Mouse (Mus musculus): ENCODE data around the gene Sox5.
A peak's percentile ranks its signal among the peaks of the same experiment; 100 is the strongest.

The Sox5 gene

DNA sequence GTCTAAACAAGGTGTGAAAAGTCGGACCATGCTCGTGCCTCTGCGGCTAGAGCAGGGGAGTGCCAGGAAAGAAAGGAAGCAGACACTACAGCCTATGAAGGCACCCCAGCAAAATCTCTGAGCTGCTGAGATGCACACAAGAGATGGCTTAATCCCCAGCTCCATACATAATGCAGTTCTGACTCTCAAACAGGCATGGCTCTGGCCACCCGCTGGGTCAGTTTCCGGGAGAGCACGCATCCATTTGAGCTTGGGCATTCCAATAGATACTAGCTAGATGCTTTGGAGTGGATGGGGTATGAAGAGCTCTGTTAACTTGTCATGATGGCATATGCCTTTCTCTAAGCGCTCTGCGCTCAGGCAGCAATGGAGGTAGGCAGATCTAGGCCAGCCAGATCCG, 132.9 kb downstream of the Sox5 start:
- no peak for DNase-seq

DNA sequence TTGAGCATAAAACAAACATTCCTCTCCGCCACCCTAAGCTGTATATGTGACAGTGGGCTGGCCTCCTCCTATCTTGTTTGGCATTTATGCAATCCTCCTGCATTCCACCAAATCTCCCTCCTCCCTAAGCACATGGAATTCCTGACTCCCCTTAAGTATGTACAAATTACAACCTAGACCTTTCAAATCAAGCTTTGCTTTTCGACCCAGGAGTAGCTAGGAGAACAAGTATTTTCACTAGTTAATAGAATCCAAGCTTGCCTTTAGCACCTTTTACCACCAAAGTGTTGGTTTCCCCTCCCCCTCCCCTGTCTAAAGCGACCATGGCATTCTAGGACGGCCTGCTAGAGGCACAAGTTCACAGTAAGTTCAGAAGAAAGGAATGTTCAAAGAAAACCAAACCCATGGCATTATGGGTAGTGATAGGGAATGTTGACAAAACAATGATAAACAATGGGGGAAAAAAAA, 133.6 kb downstream of the Sox5 start:
- DNase-seq, result no peak

DNA sequence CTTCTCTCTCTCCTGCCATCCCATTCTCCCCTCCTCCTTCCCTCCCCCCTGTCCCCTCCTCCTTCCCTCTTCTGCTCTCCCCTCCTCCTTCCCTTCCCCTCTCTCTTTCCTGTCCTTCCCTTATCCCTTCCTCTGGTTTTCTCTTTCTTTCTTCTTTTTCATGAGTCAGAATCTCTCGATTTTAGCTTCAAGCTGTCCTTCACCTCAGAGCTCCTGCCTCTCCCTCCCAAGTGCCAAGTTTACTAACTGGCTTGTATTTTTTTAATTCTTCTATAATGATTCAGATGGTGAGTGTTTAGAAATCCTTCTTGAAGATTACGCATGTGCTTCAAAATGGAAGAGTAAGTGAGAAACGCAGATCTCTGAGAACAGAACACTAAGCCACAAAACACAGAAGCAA, 135.4 kb downstream of the Sox5 start:
- no peak for DNase-seq

DNA sequence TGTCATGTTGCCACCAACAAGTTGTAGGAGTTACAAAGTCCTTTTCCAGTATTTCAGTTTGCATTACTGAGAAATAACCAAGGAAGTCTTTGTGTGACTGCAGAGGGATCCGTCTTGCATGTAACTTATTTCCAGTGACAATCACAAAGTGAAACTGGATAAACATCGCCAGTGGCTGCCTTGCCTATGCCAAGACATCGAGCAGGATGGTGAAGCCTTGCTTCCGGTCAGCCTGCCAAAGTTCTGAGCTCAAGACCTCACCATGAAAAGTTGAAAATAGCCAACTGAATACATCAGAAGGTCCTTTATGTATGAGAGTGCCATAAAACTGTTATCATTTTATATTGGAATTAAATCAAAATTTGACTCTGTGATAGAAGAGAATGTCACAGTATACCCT, 136.0 kb downstream of the Sox5 start:
- no peak for DNase-seq

DNA sequence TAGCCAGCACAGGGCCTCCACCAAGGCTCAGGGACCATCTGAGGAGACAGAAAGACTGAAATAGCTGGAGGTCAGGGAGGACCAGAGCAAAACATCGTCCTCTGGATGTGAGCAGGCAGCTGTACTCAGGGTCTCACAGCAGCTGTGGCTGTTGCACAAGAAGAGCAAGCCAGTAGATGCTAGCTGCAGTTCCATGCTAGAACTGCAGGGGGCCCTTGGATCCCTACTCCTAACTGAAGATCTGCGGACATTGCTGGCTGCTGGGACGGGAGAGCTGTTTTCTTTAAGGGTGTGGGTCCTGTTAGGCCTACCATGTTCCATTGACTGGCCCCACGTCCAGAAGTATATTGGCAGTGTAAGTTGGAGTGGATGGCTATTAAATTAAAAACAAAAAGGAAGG, 137.1 kb downstream of the Sox5 start:
- DNase-seq, result peak; percentile 5 to 11

DNA sequence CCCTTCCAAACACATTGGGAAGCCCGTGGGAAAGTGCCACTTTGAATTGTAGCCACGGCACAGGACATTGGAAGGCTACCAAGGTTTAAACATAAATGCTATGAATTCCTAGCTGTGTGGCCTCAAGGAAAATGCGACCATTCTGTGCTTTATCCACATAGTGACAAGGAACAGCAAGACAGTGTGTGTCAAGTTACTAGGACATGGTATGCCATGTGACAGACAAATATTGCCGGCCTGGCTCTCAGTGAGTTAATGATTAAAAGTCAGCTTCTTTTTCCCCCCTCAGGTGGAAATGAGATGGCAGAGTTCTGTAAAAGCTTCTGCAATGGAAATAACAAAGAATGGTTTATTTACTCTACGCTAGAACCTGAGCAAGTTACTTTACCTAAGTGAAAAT, 138.2 kb downstream of the Sox5 start:
- no peak for DNase-seq

DNA sequence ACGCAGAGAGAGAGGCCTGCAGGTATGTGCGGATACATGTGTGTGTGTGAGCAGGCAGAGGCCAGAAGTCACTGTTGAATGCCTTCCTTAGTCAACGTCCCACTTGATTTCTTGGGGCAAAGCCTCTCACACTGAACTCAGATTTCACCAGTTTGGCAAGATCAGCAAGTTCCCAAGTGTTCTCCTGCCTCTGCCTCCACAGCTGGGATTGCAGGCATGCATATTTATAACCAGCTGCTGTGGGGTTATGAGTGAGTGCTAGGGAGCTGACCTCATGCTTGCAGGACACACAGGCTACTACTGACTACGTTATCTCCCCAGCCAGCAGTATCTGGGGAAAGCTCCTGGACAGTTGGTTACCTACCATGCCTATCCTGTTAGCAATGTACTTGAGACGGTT, 139.9 kb downstream of the Sox5 start:
- DNase-seq, result no peak

DNA sequence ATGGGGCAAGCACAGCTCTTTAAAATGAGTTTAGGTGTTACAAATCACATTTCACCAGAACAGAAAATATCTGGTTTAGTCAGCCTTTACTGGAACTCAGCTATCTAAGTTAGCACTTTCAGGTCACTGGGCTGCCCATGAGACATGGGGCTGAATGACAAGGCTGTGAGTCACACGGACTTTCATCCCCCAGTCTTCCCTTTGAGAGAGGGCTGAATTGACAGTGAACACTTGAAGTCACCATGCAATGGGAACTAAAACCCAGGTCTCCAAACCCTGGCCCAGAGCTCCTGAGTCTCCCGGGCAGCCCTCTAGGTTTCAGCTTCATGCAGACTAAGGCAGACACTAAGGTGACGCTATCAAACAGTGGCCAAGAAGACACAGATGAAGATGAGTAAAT, 141.2 kb downstream of the Sox5 start:
- no peak for DNase-seq

DNA sequence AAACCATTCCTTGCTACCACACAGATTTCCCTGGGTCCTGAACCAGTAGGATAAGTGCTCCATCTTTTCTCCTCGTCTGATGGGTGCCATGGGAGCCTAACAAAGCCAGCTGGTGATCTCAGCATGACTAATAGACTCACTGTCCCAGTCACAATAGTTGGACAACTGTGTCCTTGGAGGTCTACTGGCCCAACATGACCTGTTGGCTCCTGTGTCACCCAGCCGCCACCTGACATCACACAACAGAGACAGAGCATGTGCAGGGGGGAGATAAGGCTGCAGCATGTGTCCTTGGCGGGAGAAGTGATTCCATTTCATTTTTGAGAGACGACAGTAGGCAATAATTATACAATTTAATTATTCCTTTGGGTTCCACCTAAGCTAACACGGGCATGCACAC, 143.2 kb downstream of the Sox5 start:
- no peak for DNase-seq

DNA sequence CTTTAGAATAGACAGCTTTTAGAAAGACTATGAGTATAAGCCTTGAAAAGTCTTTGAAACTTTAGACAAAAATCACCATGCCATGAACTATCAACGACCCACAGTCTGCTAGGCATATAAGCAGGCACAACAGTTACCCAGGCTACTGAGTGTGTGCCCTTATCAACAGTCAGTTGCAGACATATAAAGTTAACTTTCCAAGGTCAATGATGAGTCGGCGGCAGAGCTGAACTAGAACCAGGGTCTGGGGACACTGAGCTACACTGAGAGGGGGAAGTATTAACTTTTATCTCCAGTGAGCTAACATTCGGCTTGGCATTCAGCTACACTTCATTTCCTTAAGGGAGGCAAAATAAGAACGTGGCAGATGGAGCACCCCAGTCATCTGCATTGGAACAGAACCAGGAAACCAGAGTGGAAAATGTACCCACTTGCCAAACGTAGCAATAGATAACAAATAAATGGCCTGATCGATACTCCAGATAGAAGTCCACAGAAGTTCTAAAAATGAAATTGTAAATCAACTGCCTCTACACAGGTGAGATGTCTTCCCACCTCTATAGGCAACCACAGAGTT, 154.2 kb downstream of the Sox5 start:
- DNase-seq, result no peak

DNA sequence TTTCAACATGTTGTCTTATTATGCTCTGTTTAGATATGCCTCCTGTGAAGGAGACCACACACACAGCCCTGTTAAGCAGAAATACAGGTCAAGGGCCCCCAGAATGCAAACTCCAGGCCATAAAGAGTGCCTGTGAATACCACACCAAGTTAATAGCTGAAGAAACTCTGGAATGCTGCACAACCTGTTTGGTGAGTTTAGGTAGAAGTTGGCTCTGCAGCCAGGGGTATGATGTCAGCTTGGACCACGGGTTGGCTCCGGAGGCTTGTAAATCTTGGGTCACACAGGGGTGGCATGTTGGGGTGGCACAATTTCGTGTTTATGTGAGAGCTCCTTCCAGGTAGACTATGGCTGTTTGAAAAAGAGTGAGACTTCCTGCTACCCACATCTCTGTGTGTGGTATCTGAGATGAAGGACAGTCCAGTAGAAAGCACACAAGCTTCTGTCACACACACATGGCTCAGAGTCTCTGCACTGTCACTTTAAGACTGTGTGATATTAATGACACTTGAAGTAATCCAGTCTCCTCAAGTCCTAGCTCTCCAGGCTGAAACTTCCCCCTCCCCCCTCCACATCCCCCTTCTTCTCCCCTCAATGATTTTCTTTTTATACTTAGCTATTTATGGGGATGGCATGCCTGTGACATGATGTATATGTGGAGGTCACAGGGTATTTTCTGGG, 160.5 kb downstream of the Sox5 start:
- no peak for DNase-seq

DNA sequence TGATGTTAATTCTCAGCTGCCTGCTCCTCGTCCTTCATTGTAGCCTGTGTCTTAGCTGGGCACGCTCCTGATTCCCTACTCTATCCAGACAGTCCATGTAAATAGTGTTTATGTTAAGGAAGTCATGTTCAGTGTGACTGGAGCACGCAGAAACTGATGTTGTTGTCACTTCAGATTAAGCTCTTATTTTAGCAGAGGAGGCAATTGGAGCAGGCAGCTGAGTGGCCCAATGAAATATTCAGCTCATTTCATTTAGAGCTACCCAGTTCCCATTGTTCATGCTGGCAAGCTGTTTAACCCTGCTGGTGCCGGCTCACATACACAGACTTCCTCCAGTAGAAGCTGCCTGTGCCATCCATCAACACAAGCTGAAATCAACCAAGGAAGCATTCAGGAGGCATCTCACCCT, 170.4 kb downstream of the Sox5 start:
- no peak for DNase-seq

DNA sequence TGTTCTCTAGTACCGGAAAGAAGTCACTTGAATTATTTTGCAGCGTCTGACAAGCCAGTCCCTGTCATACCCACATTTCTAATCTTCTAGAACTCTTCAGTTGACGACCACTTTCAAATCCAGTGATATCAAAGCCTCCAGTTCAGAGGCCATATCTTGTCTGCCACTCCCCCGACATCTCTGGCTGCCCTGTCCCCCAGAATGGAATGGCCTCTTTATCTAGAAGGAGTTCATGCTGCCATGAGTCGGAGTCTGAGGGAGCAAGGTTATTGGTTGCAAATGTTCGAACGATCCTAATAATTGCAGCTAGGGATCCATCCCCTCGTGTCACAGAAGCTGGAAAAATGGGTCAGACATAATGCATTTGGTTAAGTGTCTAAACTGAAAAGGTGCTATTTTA, 170.9 kb downstream of the Sox5 start:
- DNase-seq, result no peak

DNA sequence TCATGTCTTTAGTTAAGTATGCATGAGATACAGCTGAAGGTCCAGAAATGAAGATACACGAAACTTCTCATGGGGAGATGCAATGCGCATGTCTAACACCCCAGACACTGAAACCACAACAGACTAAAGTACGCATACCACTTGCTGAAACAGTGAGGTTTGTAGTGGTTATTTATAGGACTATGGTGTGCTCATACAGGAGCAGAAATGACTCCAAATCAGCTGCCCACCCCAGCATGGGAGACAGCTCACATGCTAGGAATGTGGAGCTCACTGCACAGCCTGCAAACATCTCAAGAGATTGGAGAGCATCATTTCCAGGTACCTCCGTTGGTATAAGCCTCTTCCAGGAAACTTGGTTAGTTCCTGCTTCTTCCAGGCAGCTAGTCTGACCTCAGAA, 178.9 kb downstream of the Sox5 start:
- DNase-seq, result no peak

DNA sequence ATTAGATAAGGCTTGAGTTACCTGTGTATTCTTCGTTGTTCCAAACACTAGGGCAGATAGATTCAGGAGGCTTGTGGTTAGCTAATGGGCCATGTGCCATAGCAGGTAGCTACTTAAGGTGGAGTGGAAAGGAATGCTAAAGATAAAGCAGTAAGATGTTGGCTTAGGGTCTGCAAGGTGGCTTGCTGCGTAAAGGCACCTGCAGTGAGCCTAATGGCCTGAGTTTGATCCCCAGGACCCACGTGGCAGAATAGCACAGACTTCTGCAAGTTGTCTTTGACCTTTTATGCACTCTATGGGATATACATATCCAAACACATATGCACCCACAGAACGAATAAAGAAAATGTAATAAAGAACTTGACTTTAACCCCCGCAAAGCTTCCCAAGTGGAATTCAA, 181.4 kb downstream of the Sox5 start:
- no peak for DNase-seq

DNA sequence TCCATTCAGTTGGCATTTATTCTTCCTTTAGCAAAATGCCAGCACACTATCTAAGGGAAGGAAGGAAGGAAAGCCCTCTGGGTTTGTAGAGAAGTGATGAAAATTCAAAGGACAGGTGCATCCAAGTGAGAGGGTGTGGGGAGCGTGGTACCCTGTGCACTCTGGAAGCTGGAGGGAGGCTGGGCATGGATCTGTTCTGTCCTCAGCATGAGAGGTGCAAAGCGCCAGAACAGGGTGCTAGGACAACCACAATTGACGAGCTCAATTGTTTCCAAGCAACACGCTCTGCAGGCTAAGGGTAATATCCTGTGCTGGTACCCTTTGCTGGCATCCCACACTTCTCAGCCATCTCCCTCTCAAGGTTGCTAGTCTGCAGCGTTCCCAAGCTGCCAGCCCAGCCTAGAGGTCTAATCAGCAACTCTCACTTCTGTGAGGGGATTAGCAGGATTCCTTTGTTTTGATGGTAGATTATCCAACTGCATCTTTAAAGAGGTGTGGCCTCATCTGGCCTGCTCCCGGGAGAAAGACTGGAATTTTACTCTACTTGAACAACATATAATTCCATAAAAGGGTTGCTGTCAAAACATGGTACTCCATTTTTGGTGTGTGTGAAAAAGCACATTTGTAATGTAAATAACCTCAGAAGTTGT, 183.3 kb downstream of the Sox5 start:
- DNase-seq, result no peak

DNA sequence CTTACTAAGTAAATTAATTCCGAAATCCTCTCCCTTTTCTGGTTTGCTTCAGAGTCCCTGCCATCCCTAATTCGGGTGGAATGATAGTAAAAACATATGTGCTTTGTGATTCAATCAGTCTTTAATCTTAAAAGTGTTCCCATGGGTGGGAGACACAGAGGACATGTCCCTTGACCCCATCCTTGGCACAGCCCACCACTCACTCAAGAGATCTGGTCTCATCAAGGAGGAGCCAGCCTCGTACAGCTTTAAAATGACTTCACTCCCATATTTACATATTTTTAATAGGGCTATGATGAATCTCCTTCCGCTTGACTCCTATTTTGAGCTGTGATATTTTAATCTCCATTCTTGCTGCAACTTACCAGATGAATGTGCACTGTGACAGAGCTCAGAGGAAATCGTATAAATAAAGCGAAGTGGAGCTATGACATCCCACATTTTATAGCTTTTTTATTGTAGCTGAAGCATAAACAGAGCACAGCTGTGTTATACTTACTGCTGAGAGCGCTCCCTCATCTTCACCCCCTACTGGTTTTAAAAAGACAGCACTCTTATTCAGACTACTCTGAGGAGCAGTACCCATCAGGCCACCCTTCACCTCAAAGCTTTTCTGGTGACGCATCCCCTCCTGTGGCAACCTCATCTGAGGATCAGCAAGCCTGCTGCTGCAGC, 185.1 kb downstream of the Sox5 start:
- no peak for DNase-seq

DNA sequence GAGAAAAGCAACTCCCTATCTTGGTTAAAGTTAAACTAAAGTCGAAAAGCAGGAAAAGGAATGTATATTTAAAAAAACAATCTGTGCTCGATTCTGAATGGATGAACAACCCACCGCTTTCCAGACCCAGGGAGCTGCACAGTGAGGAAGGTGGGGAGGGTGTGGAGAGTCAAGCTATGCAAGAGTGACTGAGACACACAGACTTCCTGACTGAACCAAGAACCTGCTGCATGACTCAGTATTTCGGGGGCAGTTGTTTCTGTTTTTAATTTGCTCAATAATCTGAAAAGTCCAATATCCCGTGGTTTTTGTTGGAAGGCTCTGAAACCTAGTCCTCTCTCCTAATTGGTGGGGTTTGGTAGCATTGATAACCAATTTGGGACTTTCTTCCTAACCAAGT, 196.9 kb downstream of the Sox5 start:
- no peak for DNase-seq

DNA sequence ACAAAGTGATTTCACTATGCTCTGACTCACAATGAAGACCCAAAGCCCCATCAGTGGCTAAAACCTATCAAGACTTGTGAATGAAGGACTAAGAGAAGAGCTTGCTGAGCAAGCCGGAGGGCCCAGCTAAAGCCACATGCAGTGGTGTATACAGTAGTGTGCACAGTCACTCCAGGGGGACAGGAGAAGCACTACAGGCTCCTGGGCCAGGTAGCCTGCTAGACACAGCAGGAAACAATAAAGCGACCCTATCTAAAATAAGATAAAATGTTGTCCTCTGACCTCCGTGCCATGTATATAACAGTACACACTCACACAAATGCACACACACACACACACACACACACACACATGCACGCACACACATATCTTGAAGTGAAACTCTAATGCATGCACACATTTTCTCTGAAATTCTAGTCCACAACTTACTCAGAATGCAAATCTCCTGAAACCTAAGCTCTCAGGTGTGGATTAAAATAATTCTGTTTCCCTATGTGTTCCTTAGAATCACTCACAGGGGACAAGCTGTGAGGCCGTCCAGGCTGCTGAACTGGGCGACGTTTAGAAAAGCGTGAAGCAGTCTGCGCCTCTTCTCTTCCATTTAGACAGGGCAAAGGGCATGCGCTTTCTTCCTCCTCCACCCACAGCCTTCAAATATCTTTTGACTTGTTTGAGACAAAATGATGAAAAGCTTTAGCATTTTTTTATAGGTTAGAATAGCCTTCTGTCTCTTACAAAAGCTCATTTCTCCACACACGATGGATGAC, 197.5 kb downstream of the Sox5 start:
- no peak for DNase-seq

DNA sequence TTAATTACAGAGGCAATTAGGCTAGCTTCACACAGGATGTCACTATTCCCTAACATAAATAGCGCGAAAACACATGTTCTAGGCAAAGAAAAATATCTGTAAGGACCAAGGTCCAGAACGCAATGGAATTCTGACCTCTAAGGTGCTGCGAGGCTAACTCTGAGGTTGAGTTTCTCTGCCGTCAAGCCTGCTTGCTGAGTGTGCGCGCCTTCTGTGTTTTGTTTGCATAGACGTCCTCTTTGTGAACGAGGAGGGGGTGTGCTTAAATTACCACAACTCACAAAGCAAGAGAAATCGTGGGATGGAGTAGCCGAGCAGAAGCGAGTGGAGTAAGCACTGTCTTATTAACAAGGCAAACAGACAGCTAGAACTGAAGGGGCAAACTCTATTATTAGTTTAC, 202.5 kb downstream of the Sox5 start:
- DNase-seq, result no peak

DNA sequence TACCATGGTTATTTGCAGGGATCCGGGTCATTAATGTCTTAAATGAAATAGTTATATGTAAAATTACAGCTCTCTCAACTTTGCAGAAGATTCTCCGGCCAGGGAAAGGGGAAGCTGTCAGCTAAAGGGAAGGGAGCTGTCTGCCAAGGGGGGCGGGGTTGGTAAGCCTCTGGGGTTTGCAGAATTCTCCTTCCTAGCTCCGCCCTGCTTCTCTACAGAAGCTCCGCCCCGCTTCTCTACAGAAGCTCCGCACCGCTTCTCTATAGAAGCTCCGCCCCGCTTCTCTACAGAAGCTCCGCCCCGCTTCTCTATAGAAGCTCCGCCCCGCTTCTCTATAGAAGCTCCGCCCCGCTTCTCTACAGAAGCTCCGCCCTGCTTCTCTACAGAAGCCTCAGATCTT, 210.9 kb downstream of the Sox5 start:
- DNase-seq, result no peak

DNA sequence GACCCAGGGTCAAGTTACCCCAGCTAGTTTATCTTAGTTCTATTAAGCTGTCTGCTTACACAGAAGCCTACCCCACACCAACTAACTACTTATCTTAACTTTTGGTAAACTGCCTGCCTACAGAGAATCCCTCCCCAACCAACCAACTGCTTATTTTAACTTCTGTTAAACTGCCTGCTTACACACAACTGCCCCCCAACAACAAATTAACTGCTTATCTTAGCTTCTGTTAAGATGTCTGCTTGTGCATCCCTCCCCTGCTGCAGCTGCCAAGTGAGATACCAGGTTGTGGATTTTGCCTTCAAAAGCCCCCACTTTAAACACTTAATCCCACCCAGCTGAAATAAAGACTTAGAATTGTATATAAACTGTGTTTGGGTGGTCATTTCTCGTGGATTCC, 215.9 kb downstream of the Sox5 start:
- DNase-seq, result no peak

DNA sequence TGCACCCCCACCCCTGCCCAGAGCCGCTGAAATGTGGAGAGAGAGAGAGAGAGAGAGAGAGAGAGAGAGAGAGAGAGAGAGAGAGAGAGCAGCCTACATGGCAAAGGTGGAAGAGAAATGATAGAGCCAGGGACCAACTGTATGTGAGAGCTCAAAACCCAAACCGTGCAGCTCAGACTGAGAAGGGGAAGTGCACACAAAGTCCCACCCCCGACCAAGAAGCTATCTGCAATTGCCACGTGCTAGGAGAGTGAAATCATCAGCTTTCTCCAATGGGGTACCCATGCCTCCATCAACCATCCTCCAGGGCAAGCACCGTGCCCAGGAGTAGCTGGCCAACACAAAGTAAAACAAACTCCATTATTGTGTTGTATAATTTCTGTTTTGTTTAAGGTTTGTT, 220.1 kb downstream of the Sox5 start:
- DNase-seq, result no peak

Measured in thymus, adult 18-20 months (tissue).